Mouse (Mus musculus) CH12.LX (cell line): Measurements from ENCODE around the gene Col15a1.

ENCODE experiments used
- CHD1 ChIP-seq: IDR thresholded peaks from 2 replicates; pipeline ENCODE4 v1.6.1; 2012; ENCODE audit warnings: low read depth, low read length, improper control_type of control experiment, inconsistent platforms
- CTCF ChIP-seq, 2 experiments: IDR thresholded peaks in 1 of 2; conservative IDR thresholded peaks in 1 of 2; 2 replicates each; pipeline ENCODE4 v1.5.1; 2011 to 2012; ENCODE audit warnings: low read depth in 2 of 2, low read length in 2 of 2, improper control_type of control experiment in 1 of 2, inconsistent platforms in 1 of 2, mild to moderate bottlenecking in 1 of 2, moderate library complexity in 1 of 2
- E2F4 ChIP-seq: IDR thresholded peaks from 2 replicates; pipeline ENCODE4 v1.6.1; 2011; ENCODE audit warnings: low read depth, low read length, improper control_type of control experiment; ENCODE audit not compliant: insufficient replicate concordance
- JUND ChIP-seq: conservative IDR thresholded peaks from 2 replicates; pipeline ENCODE4 v1.6.1; 2011; ENCODE audit warnings: low read depth, low read length, improper control_type of control experiment
- MAFK ChIP-seq: IDR thresholded peaks from 2 replicates; pipeline ENCODE4 v1.6.1; 2011; ENCODE audit warnings: low read length, improper control_type of control experiment; ENCODE audit not compliant: insufficient replicate concordance
- POLR2A ChIP-seq: IDR thresholded peaks from 2 replicates; pipeline ENCODE4 v1.6.1; 2011; ENCODE audit warnings: low read depth, mild to moderate bottlenecking, improper control_type of control experiment, low read length
- USF2 ChIP-seq: conservative IDR thresholded peaks from 2 replicates; pipeline ENCODE4 v1.6.1; 2011; ENCODE audit warnings: low read depth, low read length, improper control_type of control experiment

GRCm38 (mm10) chr4:47244651-47245050 lies 36.7 kb downstream of the Col15a1 start:
- no peak for TF ChIP-seq MAFK
- TF ChIP-seq CTCF (conservative IDR thresholded peaks at IDR 0.05 in 1 of 2, IDR thresholded peaks at IDR 0.05 in 1 of 2; ENCODE audit: low read depth in 2 of 2, low read length in 2 of 2) = no peak
- TF ChIP-seq POLR2A = no peak
- no peak for TF ChIP-seq JUND
- no peak for TF ChIP-seq USF2
- TF ChIP-seq E2F4 = no peak
- TF ChIP-seq CHD1 = no peak
